Mouse (Mus musculus): ENCODE data around the gene Ccdc14. TPM values are rescaled to one million over a fixed set of nuclear protein-coding genes. Genes with fewer than 3 reads are reported as not detected.
"Not testable (repeated sequence)": the region's sequence is repeated elsewhere in the genome, so short reads cannot be mapped to it uniquely, and the experiment has no call there.

Ccdc14 gene
- polyA plus RNA-seq, 1 experiment from 2014 or later: 6.5 TPM

DNA sequence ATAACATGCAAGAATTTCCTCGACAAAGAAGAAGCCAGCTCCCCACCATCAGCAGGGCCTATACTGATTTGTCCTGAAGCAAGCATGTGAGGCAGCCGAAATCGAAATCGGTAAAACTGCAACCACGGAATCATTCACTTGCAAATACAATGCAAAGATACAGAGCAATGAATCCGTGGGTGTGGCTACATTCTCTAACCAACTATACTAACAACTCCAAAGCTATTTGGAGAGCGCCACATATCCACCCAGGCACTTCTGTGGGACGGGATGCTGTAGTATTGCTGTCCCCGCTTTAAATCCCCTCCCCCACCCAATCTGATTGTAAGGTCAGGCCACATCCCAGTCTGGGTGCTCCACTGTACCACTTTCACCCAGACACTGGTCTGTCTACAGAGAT is 22.1 kb upstream of the Ccdc14 start:
- Histone ChIP-seq H3K27ac (ENCODE audit: low read length) (no peak overlapping the region), H3K4me3 (ENCODE audit: low read length) (no peak overlapping the region), H3K9ac (replicated peaks; ENCODE audit: low read length) (no peak overlapping the region), H3K36me3 (ENCODE audit: insufficient read depth, low read length) (no peaks in the 10 kb centered on the region), H3K4me2 (replicated peaks; ENCODE audit: low read depth, low read length) (no peak overlapping the region), H3K27me3 (ENCODE audit: insufficient read depth, low read length) (peaks cover 10% of the 10 kb centered on the region), H3K9me3 (ENCODE audit: low read length) (no peaks in the 10 kb centered on the region), H3K4me1 (ENCODE audit: insufficient read depth, low read length) (peaks cover 5% of the 10 kb centered on the region; the same call in 1 of the 2 replicates)
- ATAC-seq (ENCODE audit: low FRiP score, low TSS enrichment): no peak
- 78% methylated on average over 9 of the region's 9 CpGs for WGBS

DNA sequence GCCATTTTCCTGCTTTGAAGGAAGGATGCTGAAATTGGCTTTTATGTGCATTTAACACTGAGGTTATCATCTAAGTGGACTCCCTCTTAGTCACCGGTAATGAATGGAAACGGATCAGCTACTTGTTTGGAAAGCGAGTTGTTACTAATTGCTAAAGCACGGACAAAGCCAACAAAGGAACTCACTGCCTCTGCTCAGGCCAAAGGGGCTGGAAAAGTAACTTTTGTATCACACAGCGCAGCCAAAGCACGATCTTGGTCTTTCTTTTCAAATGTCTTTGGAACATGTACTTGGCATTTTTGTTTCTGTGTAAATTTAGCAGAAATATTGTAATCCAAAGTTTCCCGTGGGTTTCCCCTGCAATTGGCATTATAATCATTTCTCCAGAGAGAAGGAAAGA is 18.4 kb upstream of the Ccdc14 start:
- 80% methylated on average over 7 of the region's 7 CpGs for WGBS
- Histone ChIP-seq H3K9ac (replicated peaks; ENCODE audit: low read length) (no peak overlapping the region), H3K4me3 (ENCODE audit: low read length) (no peak overlapping the region), H3K27ac (ENCODE audit: low read length) (no peak overlapping the region), H3K9me3 (ENCODE audit: low read length) (0 out of 2 replicates have a peak, but pooled peaks cover 3% of the 10 kb centered on the region), H3K27me3 (ENCODE audit: insufficient read depth, low read length) (no peaks in the 10 kb centered on the region), H3K4me2 (replicated peaks; ENCODE audit: low read depth, low read length) (no peak overlapping the region), H3K4me1 (ENCODE audit: insufficient read depth, low read length) (peaks cover 5% of the 10 kb centered on the region; the same call in 1 of the 2 replicates), H3K36me3 (ENCODE audit: insufficient read depth, low read length) (no peaks in the 10 kb centered on the region)
- no peak for ATAC-seq (ENCODE audit: low FRiP score, low TSS enrichment)

DNA sequence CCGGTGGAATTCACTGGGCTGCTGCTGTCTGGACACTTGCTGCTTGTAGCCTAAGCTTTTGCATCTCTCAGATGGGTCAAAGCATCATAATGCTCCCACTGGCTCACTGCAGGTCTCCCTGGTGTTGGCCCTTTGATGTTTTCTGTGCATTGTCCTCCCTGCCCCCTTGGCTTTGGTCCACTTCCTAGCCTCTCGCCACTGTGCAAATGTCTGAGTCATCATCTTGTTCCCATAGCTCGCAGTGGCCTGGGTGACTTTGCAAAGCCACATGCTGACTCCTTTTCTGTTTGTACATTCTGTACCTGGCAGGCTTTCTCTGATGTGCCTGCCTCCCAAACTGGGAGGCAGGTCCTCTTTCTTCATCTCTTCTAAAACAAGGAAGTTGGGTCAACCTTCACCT is 17.6 kb upstream of the Ccdc14 start:
- no peak overlapping the region for H3K27ac ChIP-seq (ENCODE audit: low read length)
- no peaks in the 10 kb centered on the region for H3K4me1 ChIP-seq (ENCODE audit: insufficient read depth, low read length)
- 69% methylated on average over 3 of the region's 3 CpGs for WGBS
- no peaks in the 10 kb centered on the region for H3K36me3 ChIP-seq (ENCODE audit: insufficient read depth, low read length)
- H3K4me3 ChIP-seq (ENCODE audit: low read length): no peak overlapping the region
- H3K9ac ChIP-seq (replicated peaks; ENCODE audit: low read length): no peak overlapping the region
- 0 out of 2 replicates have a peak, but pooled peaks cover 3% of the 10 kb centered on the region for H3K9me3 ChIP-seq (ENCODE audit: low read length)
- ATAC-seq (ENCODE audit: low FRiP score, low TSS enrichment): no peak
- H3K4me2 ChIP-seq (replicated peaks; ENCODE audit: low read depth, low read length): no peak overlapping the region
- no peaks in the 10 kb centered on the region for H3K27me3 ChIP-seq (ENCODE audit: insufficient read depth, low read length)

- no peaks in the 10 kb centered on the region for H3K27me3 ChIP-seq (ENCODE audit: insufficient read depth, low read length)
- 79% methylated on average over 6 of the region's 6 CpGs for WGBS
- H3K4me2 ChIP-seq (replicated peaks; ENCODE audit: low read depth, low read length): no peak overlapping the region
- ATAC-seq (ENCODE audit: low FRiP score, low TSS enrichment): no peak
- no peaks in the 10 kb centered on the region for H3K36me3 ChIP-seq (ENCODE audit: insufficient read depth, low read length)
- H3K9me3 ChIP-seq (ENCODE audit: low read length): 0 out of 2 replicates have a peak, but pooled peaks cover 3% of the 10 kb centered on the region
- H3K4me1 ChIP-seq (ENCODE audit: insufficient read depth, low read length): no peaks in the 10 kb centered on the region
- H3K27ac ChIP-seq (ENCODE audit: low read length): no peak overlapping the region
- no peak overlapping the region for H3K9ac ChIP-seq (replicated peaks; ENCODE audit: low read length)
- H3K4me3 ChIP-seq (ENCODE audit: low read length): no peak overlapping the region
Observed at GRCm38 (mm10) chr16:34674365-34674764, 16.1 kb upstream of the Ccdc14 start.

GRCm38 (mm10) chr16:34681823-34682222 is 8.6 kb upstream of the Ccdc14 start:
- Histone ChIP-seq H3K4me3 (ENCODE audit: low read length) (no peak overlapping the region), H3K27me3 (ENCODE audit: insufficient read depth, low read length) (no peaks in the 10 kb centered on the region), H3K27ac (ENCODE audit: low read length) (no peak overlapping the region), H3K4me1 (ENCODE audit: insufficient read depth, low read length) (no peaks in the 10 kb centered on the region), H3K9me3 (ENCODE audit: low read length) (no peaks in the 10 kb centered on the region), H3K36me3 (ENCODE audit: insufficient read depth, low read length) (no peaks in the 10 kb centered on the region), H3K9ac (replicated peaks; ENCODE audit: low read length) (no peak overlapping the region), H3K4me2 (replicated peaks; ENCODE audit: low read depth, low read length) (no peak overlapping the region)
- no peak for ATAC-seq (ENCODE audit: low FRiP score, low TSS enrichment)

DNA sequence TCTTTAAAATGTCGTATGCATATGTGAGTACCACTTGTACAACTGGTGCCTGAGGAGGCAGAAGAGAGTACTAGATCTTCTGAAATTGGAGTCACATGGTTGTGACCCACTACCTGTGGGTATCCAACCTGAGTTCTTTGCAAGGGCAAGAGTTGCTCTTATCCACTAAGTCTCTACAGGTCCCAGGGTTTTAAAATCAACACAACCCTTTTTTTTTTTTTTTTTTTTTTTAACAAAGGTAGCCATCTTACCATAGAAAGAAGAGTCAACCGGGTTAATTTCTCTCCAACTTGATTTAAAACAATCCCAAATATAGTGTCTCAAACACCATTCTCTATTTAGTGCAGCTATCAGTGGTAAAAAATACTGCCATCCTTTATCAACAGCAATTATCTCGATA is 537 bp upstream of the Ccdc14 start:
- H3K9ac ChIP-seq (replicated peaks; ENCODE audit: low read length): no peak overlapping the region
- peak overlapping the region; percentile 75 for H3K4me3 ChIP-seq (ENCODE audit: low read length)
- peaks cover 6% of the 10 kb centered on the region for H3K4me1 ChIP-seq (ENCODE audit: insufficient read depth, low read length)
- H3K4me2 ChIP-seq (replicated peaks; ENCODE audit: low read depth, low read length): peak overlapping the region; percentile 78; the same call in 1 of the 2 replicates
- 78% methylated on average over 3 of the region's 3 CpGs for WGBS
- H3K9me3 ChIP-seq (ENCODE audit: low read length): no peaks in the 10 kb centered on the region
- no peak for ATAC-seq (ENCODE audit: low FRiP score, low TSS enrichment)
- peak overlapping the region; percentile 80; the same call in 1 of the 2 replicates for H3K27ac ChIP-seq (ENCODE audit: low read length)
- no peaks in the 10 kb centered on the region for H3K27me3 ChIP-seq (ENCODE audit: insufficient read depth, low read length)
- H3K36me3 ChIP-seq (ENCODE audit: insufficient read depth, low read length): no peaks in the 10 kb centered on the region

- peak overlapping the region; percentile 75 for H3K4me3 ChIP-seq (ENCODE audit: low read length)
- H3K4me2 ChIP-seq (replicated peaks; ENCODE audit: low read depth, low read length): peak overlapping the region; percentile 78
- peaks cover under 1% of the 10 kb centered on the region; the same call in 1 of the 2 replicates for H3K36me3 ChIP-seq (ENCODE audit: insufficient read depth, low read length)
- no peak for ATAC-seq (ENCODE audit: low FRiP score, low TSS enrichment)
- H3K9me3 ChIP-seq (ENCODE audit: low read length): no peaks in the 10 kb centered on the region
- no peaks in the 10 kb centered on the region for H3K27me3 ChIP-seq (ENCODE audit: insufficient read depth, low read length)
- H3K9ac ChIP-seq (replicated peaks; ENCODE audit: low read length): peak overlapping the region; percentile 78
- 10% methylated on average over 11 of the region's 11 CpGs for WGBS
- H3K27ac ChIP-seq (ENCODE audit: low read length): peak overlapping the region; percentile 80
- H3K4me1 ChIP-seq (ENCODE audit: insufficient read depth, low read length): peaks cover 6% of the 10 kb centered on the region
Observed at GRCm38 (mm10) chr16:34691156-34691555, 740 bp downstream of the Ccdc14 start.

- Histone ChIP-seq H3K36me3 (ENCODE audit: insufficient read depth, low read length) (peaks cover 8% of the 10 kb centered on the region; the same call in 1 of the 2 replicates), H3K27me3 (ENCODE audit: insufficient read depth, low read length) (no peaks in the 10 kb centered on the region), H3K27ac (ENCODE audit: low read length) (no peak overlapping the region), H3K9ac (replicated peaks; ENCODE audit: low read length) (no peak overlapping the region), H3K4me3 (ENCODE audit: low read length) (no peak overlapping the region), H3K4me2 (replicated peaks; ENCODE audit: low read depth, low read length) (no peak overlapping the region), H3K4me1 (ENCODE audit: insufficient read depth, low read length) (peaks cover 6% of the 10 kb centered on the region), H3K9me3 (ENCODE audit: low read length) (no peaks in the 10 kb centered on the region)
- 95% methylated on average over 6 of the region's 7 CpGs for WGBS
- ATAC-seq (ENCODE audit: low FRiP score, low TSS enrichment): no peak
Observed at GRCm38 (mm10) chr16:34694477-34694876, 4.1 kb downstream of the Ccdc14 start.

GRCm38 (mm10) chr16:34698721-34699120 is 8.3 kb downstream of the Ccdc14 start:
- H3K27ac ChIP-seq (ENCODE audit: low read length); H3K4me1 ChIP-seq (ENCODE audit: insufficient read depth, low read length); H3K4me3 ChIP-seq (ENCODE audit: low read length); H3K36me3 ChIP-seq (ENCODE audit: insufficient read depth, low read length); H3K9ac ChIP-seq (replicated peaks; ENCODE audit: low read length); H3K4me2 ChIP-seq (replicated peaks; ENCODE audit: low read depth, low read length); H3K27me3 ChIP-seq (ENCODE audit: insufficient read depth, low read length); ATAC-seq (ENCODE audit: low FRiP score, low TSS enrichment); H3K9me3 ChIP-seq (ENCODE audit: low read length): not testable (repeated sequence)
- WGBS: 78% methylated on average over 3 of the region's 3 CpGs

DNA sequence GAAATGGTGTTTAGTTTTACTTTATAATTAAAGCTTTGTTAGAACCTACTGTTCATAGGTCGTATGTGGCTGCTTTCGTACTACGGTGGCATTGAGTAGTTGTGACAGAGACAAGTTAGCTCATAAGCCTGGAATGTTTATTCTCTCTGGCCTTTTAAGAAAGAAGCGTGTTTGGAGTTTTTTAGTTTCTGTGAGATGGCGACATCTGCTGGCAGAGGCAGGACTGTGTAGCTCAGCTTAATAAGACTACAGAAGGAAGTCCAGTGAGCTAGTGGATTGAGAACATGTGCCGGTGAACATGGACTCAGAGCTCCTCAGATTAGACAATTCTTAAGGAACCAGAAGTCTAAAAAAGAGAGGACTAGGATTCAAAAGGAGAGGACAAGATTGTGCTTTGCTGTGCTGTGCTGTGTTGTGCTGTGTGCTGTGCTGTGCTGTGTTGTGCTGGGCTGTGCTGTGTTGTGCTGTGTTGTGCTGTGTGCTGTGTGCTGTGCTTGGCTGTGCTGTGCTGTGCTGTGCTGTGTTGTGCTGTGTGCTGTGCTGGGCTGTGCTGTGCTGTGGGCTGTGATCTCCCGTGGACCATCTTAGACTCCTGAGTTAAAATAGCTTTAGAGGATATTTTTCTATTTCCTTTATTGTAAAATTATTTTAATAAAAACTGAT is 9.9 kb downstream of the Ccdc14 start:
- WGBS: 20% methylated on average over 7 of the region's 7 CpGs
- Histone ChIP-seq H3K4me2 (replicated peaks; ENCODE audit: low read depth, low read length) (no peak overlapping the region), H3K36me3 (ENCODE audit: insufficient read depth, low read length) (peaks cover 12% of the 10 kb centered on the region; the same call in 1 of the 2 replicates), H3K27ac (ENCODE audit: low read length) (no peak overlapping the region), H3K4me3 (ENCODE audit: low read length) (no peak overlapping the region), H3K4me1 (ENCODE audit: insufficient read depth, low read length) (no peaks in the 10 kb centered on the region), H3K27me3 (ENCODE audit: insufficient read depth, low read length) (no peaks in the 10 kb centered on the region), H3K9me3 (ENCODE audit: low read length) (no peaks in the 10 kb centered on the region), H3K9ac (replicated peaks; ENCODE audit: low read length) (no peak overlapping the region)
- peak; percentile 54 for ATAC-seq (ENCODE audit: low FRiP score, low TSS enrichment)

Data from kidney, embryonic 16.5 days (tissue).